Mouse (Mus musculus): ENCODE measurements around the gene Arcn1.
"Not testable (repeated sequence)": the region's sequence is repeated elsewhere in the genome, so short reads cannot be mapped to it uniquely, and the experiment has no call there.

Gene Arcn1

DNA sequence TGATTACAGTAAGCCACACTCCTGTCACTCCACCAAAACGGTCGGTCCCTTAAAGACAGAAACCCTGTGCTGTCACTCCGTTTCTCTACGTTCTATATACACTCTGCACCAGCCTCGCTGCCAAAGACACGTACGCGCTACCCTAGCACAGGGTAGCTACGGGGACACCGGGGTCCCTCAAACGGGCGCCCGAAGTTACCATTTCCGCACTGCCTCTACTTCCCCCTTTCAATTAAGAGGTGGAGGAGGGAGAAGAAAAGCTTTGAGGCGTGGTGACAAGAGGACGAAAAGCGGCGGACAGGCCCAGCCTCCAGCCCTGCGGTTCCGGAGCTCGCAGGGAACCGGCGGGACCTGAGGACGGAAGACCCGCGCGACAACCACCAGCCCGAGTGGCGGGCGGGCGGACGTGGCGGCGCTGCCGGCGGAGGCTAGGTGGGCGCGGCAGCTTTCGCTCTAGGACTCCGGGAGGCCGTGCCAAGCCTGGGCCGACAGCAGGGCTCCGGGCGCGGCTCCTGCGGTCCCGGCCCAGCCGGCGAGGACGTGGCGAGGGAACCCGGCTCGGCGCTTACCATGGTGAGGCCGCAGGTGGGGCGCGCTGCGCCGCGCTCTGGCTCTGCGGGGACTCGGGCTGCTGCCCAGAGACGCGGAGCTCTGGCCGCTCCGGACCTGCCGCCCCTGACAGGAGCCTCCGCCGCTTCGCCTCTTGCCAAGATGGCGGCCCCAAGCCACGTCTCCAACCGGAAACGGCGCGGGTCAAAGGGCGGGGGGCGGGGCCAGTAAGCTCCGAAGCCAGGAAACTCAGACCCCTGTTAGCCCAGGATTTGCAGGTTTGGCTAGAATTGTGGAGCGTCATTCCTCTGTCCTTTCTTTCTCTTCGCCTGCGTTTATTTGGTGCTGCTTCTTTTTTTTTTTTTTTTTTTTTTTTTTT is at the start of gene Arcn1, which contains the start of gene Ift46:
Arcn1 (minus strand) TSS at position 745 of the 928 bp plus-strand sequence.
Ift46 (plus strand) TSS at position 808 of the 928 bp plus-strand sequence.
- peak; percentile 91 for DNase-seq

DNA sequence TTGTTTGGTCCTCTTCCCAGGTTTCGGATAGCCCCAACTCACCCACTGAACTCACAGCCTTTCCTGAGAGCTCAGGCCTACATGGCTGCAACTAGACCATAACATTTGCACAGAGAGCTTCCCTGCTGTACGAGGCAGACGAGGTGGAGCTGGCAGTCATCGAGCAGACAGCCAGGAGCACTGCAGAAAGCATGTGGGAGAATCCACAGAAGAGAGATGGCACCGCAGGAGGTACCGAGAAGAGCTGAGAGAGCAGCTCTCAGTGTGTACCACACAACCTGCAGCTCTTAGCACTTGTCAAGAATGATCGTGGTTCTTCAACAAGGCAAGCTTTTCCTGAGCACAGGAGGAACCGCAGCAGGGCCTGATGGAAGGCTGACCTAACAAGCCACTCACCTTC is 46.5 kb upstream of the Arcn1 start:
- DNase-seq = no peak

DNA sequence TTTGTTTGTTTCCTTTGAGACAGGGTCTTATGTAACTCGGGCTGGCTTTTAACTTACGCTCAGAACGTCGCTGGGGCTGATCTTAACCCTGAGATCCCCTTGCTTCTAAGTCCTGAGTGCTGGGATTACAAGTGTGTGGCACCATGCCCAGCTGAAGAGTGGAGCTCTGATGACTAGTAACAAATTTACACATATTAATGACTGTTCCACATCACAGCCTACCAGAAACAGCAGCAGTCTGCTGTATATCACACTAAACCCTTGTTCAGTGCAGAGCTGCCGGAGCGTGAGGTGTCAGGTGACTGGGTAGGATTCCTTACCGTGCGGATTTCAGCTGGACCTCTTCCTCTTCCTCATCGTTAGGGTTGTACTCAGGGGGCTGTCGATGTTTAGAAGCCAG is 42.7 kb upstream of the Arcn1 start:
- DNase-seq = peak; percentile 67

DNA sequence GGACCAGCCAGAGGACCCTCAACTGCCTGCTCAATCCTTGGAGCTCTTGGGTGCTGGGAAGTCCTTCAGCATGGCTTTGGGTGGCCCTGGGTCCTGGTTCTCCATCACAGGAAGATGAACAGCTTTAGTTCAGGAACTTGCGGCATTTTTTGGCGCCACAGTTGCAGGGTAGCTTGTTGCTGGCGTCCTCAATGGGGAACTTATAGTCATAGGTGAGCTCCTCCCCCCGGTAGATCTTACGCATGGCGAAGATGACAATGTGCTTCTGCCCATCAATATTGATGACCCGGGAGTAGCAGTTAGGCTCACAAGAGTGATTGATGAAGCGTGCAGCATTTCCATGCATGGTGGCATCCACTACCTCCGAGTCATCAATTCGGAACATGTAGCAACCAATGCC is 40.1 kb upstream of the Arcn1 start:
- no peak for DNase-seq

DNA sequence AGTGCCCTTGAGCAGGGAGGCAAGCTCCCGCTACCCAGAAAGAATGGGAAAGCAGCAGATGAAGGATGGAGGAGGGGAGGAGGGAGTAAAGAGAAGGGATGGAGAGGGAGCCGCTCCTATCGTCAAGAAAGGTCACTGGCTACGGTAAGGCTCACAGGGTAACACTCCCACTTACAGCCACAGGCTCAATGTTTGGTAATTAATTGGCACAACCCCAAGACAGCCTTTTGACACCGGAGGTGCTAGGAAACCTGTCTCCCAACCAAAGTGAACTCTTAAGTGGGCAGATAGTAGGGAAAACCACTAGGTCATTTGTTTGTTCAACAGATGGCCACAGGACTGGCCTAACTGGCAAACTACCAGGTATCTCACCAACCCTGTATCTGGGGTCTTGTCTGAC is 39.5 kb upstream of the Arcn1 start:
- DNase-seq = no peak

DNA sequence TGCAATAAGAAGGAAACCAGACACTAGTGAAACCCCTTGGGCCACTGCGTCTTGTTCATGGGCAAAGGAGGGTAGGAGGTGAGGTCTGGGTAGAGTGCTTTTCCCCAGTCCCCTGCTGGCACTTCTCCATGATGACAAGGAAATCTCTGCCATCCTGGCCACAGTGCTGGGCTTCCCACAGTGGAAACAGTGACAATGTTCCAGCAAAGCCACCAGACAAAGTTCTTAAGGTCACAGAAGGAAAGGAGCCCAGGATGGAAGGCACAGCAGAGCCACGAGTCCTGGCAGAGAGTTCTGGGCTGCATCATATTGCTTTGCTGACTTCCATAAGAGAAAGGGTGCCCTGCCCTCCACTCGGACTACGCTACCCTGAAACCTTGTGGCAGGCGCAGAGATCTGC is 37.9 kb upstream of the Arcn1 start:
- DNase-seq = no peak

DNA sequence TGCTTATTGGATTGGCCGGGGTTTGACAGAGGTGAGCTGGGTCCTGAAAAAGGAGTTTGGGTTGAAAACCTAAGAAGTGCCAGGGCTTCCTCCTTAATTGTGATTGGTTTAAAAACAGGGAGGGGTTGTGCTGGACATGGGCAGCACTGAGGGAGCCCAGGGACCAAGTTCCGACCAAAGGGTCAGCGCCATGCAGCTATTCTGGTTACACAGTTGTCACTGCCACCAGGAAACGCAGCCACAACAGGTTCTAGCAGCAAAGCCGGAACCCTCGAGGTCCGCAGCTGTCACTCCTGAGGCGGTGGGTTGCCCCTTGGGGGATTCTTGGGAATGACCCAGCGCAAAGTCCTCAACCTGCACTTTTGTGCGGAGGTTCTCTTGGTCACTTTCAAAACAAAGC is 37.0 kb upstream of the Arcn1 start:
- peak; percentile 33 for DNase-seq

DNA sequence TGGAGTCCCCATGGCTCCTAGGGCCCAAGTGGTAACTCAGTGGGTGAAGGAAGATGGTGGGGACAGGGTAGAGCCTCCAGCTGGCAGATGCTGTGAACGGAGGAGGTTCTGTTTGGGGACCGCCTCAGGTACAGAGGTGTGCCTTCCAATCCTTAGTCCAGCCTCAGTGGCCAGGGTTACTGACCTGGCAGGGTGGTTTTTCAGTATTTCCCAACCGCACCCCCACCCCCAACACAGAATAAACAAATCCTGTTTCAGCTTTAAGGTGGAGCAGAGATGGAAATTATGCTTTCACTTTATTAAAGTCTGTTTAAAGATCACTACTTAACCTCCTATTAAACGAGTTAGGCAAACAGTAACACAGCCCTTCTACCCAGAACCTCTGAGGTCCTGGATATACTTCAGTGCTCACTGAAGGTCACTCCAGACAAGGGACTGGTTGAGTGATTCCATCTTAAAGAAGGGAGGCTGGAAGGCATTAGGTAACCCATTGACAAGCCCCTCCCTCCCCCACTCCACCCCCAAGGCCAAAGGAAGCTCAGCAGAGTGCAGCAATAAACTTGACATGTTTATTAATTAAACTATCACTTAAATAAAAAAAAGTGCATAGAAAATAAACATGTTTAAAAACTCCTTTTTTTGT is 35.3 kb upstream of the Arcn1 start, which contains the start of gene Ttc36:
Ttc36 (minus strand) TSS at position 265 of the 643 bp plus-strand sequence.
- DNase-seq = peak; percentile 83

DNA sequence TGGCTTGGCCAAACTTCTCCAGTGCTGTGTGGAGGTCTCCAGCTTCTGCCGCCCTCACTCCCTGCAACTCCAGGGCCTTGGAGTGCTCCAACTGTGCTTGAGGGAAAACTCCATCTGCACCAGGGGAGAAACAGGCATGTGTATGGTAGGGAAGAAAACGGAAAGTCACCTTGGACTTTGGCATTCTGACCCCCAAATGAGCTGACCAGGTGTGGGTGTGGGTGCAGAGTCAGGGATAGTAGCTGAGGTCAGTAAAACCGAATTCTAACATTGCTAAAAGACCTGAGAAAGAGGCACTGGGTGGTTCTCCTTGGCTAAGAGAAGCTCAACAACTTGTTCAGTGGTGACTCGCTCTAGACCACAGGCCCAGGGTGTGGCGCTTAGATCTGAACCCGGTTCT is 34.0 kb upstream of the Arcn1 start:
- no peak for DNase-seq

DNA sequence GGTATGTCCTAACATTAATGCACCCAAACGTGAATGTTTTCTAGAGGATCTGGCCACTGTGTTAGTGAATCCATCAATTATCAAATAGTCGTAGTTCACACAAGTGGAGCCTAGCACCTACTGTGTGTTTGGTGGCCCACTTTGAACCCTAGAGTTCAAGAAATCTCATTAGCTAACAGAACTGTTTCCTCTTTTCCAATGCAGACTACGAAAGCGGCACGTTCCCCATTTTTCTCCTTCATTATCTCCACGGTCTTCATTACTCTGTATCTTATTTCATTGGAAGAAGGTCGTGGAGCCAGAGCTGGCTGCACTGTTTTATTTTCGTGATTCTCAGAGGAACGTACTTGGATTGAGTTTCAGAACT is 32.3 kb upstream of the Arcn1 start:
- DNase-seq = no peak

DNA sequence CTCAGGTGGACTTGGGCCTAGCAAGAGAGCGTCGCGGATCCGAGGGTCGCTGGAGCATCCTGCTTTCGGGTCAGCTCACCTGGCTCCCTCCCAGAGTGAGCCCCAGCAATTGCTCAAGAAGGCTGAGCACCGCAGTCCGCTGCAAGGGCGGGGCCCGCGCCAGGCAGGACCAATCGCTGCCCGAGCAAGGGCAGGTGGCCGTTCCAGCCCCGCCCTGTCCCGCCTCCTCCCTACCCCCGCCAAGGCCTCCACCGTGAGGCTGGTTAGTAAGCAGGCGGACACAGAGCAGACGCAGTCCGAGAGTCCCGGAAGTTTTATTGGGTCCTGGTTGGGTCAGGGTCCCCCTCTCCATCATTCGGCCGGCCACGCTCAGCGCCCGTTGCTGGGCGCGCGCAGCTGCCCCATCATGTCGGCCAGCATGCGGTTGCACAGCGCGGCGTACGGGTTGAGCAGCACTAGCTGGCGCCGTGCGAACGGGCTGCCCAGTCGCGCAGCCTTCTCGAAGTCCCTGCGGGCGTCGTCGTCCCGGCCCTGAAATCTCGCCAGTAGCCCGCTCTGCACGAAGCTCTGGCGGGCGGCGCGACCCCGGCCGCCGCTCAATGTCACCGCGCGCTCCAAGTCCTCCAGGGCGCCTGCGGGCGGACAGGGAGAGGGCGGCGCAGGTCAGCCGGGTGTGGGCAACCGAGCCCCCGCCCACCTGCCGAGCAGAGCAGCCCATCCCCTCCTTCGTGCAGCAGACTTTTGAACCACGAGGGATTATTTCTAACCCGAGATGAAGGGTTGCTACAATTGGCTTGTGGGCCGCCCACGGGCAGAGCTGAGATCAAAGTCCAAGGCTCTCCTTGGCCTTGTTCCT is 31.7 kb upstream of the Arcn1 start, which contains the start of gene Tmem25:
Tmem25 (minus strand) TSS at position 206 of the 856 bp plus-strand sequence.
- DNase-seq = peak; percentile 94

DNA sequence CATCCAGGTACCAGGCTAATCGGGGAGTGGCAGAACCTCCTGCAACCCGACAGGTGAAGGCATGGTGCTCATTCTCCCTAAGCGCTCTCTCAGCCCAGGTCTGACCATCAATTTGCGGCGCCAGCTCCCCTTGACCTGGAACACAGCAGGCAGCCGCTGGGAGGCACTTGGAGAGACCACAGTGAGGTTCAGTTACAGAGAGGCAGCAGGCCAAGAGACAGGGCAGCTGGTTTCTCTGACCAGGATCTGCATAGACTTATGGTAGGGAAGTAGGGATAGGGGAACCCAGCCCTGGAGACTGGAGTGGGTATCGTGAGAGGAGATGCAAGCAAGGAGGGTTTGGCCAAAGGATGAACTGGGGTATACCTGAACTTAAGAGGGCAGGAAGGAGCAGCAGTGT is 30.7 kb upstream of the Arcn1 start:
- DNase-seq = no peak

DNA sequence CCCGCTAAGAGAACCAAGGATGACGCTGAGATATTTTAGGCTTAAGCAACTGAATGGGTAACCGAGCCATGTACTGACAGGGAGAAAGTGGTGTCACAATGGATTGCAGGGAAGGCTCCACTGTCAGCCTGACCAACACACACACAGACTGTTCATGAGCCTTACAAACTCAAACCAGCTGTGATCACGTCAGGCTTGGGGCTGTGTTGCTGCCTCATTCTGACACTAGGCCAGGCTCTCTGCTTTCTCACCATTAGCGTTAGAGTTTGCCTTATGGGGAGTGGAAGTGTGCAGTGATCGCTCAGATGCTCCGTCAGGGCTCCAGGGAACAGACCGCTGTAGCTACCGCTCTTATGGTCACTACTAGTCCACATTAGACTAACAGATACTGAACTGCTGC is 25.2 kb upstream of the Arcn1 start:
- no peak for DNase-seq

DNA sequence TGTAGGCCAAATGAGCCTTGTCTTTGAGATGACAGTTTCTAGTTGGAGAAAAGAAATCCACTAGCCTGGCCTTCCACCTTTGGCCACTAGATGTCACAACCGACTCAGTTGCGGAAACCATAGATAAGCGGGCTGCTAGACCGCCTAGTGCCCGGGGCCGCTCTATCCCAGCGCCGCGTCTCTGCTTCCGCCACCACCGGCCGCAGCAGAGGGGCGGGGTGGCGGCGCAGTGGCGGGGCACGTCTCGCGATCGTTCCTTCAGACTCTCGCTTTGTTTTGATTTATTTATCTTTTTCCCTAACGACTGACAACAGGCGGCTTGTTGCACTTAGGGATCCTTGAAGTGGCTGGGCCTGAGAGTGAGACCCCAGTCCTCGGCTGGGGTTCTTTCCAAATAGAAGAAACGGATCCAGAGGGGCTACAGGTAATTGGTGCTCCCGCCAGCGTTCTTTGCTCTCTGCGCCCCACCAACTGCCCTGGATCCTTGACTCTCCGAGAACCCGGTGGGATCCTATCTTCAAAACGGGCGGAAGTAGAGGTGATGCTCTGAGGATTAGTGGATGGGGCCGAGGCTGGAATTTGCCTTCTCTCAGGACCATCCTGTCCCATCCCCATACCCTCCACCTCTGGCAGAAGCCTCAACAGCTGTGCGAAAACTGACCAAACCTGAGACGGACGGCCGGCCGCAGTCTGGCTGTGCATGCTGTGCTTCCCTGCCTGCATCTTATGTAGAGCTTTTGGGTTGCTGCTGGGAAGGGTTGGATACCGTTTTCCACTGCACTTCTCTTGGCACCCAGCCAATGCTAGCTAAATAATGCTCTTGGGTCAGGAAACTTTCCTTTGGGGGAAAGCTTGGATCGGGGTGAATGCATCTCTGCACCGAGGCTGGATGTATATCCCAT is 5.4 kb upstream of the Arcn1 start:
- peak; percentile 97 for DNase-seq

DNA sequence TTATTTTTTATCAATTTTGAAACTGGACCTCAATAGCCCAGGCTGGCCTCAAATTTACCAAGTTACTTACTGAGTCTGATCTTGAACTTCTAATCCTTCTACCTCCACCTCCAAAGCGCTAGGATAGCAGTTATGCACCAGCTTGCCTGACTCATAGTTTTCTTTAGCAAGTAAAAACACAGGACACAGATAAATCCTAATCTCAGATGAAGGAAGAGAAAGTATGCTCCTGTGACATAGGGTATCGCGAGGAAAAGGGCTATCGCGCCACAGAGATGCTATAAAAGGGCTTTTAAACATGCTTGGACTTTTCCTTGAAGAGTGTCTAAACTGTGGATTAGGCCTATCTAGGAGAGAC is 4.7 kb upstream of the Arcn1 start:
- no peak for DNase-seq

DNA sequence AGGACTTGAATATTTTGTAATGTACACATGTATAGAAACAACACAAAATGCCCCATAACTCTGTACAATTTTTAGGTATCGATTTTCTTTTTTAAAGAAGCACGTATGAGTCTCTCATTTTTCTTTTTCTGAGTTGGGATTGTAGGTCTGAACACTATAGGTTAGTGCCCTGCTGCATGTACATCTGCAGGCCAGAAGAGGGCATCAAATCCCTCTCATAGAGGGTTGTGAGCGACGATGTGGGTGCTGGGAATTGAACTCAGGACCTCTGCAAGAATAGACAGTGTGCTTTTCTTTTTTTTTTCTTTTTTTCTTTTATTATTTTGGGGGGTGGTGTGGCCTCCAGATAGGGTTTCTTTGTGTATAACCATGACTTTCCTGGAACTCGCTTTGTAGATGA is 3.7 kb upstream of the Arcn1 start:
- no peak for DNase-seq

DNA sequence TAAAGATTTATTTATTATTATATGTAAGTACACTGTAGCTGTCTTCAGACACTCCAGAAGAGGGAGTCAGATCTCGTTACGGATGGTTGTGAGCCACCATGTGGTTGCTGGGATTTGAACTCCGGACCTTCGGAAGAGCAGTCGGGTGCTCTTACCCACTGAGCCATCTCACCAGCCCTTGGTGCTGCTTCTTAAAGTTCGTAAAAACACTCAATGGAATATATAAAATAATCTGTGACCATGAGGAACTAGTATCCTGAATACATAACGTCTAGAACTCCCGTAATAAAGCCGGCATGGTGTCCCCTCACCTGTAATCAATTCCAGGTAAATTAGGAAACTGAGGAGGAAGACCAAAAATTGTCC is 367 bp upstream of the Arcn1 start:
- DNase-seq = not testable (repeated sequence)

DNA sequence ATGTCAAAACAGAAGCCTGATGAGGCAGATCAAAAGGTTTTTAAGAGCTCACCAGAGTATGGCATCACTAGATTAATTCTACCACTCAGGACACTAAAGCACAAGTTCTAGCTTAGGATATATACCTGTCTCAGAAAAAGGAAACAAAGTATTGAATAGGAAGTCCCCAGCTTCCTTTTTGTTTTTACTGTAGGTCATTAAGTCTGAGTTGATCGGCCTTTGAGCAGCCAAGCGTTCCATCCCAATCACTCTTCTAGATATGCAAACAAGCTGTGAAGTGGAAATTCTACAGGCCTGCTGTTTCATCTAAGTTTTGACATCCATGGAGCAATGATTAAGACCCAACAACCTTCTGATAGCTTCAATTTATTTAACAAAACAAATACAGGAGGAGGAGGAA is 6.8 kb downstream of the Arcn1 start:
- no peak for DNase-seq

DNA sequence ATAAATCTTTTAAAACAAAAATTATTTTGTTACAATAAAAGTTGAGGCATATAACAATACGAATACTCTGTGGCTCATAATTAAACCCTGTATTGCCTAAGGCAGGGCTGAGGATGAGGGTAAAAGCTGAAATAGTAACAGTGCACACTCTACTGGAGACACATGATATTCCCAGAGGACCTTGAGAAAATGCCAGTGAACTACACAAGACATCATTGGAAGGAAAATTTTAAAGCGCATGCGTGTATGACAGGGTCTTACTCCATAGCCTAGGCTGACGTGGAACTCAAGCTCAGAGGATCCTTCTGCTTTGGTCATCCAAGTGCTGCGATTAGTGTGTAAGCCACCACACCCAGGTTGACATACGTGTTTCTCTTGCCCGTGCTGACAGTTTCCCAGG is 19.2 kb downstream of the Arcn1 start:
- DNase-seq = peak; percentile 40

DNA sequence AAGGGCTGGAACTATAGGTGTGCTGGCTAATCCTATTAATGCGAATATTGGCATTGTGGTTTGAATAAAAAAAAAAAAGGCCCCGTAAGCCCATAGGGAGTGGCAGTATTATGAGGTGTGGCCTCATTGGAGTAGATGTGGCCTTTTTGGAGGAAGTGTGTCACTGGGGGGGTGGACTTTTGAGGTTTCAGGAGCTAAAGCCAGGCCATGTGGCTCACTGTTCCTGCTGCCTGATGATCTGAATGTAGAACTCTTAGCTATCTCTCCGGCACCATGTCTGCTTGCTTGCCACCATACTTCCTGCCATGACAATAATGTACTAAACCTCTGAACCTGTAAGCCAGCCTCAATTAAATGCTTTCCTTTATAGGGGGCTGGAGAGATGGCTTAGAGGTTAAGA is 20.3 kb downstream of the Arcn1 start:
- no peak for DNase-seq

DNA sequence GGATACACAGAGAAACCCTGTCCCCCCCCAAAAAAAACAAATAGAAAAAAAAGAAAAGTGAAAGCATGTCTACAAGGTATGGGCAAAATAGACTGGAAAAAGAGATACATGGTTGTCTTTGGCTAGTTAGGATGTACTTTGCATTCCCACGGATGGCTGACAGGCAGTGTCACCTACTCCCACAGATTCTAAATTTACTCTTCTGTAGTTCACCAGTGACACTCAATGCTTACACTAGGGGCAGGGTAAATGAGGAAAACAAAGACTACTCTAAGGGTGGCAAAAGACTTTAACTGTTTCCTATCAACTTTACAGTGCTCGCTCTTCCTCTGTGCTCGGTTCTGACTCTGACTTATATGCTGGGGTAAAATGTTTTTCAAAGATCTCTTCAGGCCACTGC is 21.0 kb downstream of the Arcn1 start:
- DNase-seq = no peak

DNA sequence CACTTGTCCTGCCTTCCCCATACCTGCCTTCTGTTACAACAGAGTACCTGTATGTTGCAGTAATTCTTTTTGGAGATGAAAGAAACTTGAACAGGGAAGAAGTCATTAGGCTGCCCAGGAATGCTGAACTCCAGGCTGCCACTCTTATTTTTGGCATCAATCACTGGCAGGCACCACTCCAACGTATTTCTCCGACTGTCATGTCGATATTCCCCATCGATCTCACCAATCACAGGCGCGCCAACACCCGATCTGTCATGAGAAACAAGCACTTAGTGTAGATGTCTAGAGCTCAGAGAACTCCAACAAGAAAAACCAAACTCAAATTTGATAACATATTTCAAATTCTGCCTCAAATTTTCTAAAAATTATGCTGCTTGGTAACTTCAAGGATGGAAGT is 22.3 kb downstream of the Arcn1 start:
- DNase-seq = no peak
